Mouse (Mus musculus) heart, embryonic 14.5 days (tissue): ENCODE results near the gene Rai14. TPM values are rescaled to one million over a fixed set of nuclear protein-coding genes. Genes with fewer than 3 reads are reported as not detected.

Source experiments
- ATAC-seq: fragments of 200-750 bp; cut with Nextera tagmentation; 2 replicates; pipeline ENCODE4 v1.8.0; 2017; ENCODE audit warnings: low read depth, moderate TSS enrichment; ENCODE audit not compliant: insufficient number of reproducible peaks, insufficient read depth, low FRiP score
- H3K27ac ChIP-seq, 2 experiments: fragments of 200-500 bp in 1 of 2; fragments of 300-500 bp in 1 of 2; sonication (generic) in 1 of 2; replicated peaks in 1 of 2; 2 replicates each; pipeline ENCODE4 v1.5.1; 2012 to 2014; ENCODE audit warnings: low read depth in 2 of 2, low read length in 2 of 2, control low read depth in 1 of 2, mild to moderate bottlenecking in 1 of 2, mixed read lengths in 1 of 2; ENCODE audit not compliant: control insufficient read depth in 1 of 2, insufficient read depth in 1 of 2
- H3K27me3 ChIP-seq: fragments of 300-500 bp; sonication (generic); 2 replicates; pipeline ENCODE4 v1.6.1; 2014; ENCODE audit warnings: mild to moderate bottlenecking, low read length, control low read depth; ENCODE audit not compliant: control insufficient read depth, insufficient read depth
- H3K36me3 ChIP-seq: fragments of 300-500 bp; sonication (generic); 2 replicates; pipeline ENCODE4 v1.6.1; 2014; ENCODE audit warnings: mild to moderate bottlenecking, control low read depth, low read length, mixed read lengths; ENCODE audit not compliant: control insufficient read depth, insufficient read depth
- H3K4me1 ChIP-seq, 2 experiments: fragments of 200-500 bp in 1 of 2; fragments of 300-500 bp in 1 of 2; sonication (generic) in 1 of 2; 2 replicates each; pipeline ENCODE4 v1.6.1; 2012 to 2014; ENCODE audit warnings: low read length in 2 of 2, control low read depth in 1 of 2, mixed read lengths in 1 of 2; ENCODE audit not compliant: control insufficient read depth in 2 of 2, insufficient read depth in 2 of 2
- H3K4me2 ChIP-seq: fragments of 300-500 bp; sonication (generic); 2 replicates; pipeline ENCODE4 v1.6.1; 2014; ENCODE audit warnings: mild to moderate bottlenecking, low read length
- H3K4me3 ChIP-seq, 2 experiments: fragments of 200-500 bp in 1 of 2; fragments of 300-500 bp in 1 of 2; sonication (generic) in 1 of 2; 2 replicates each; pipeline ENCODE4 v1.5.1; 2012 to 2014; ENCODE audit warnings: low read length in 2 of 2, mild to moderate bottlenecking in 2 of 2, control low read depth in 1 of 2, low read depth in 1 of 2, moderate library complexity in 1 of 2; ENCODE audit not compliant: control insufficient read depth in 1 of 2, insufficient read depth in 1 of 2
- H3K9ac ChIP-seq: fragments of 300-500 bp; sonication (generic); 2 replicates; pipeline ENCODE4 v1.6.1; 2014; ENCODE audit warnings: mild to moderate bottlenecking, low read length
- H3K9me3 ChIP-seq: fragments of 300-500 bp; sonication (generic); 2 replicates; pipeline ENCODE4 v1.6.1; 2016; ENCODE audit warnings: low read length, control low read depth; ENCODE audit not compliant: control insufficient read depth
- WGBS: fragments of 180-500 bp; shearing (Covaris S2); extraction: QIAGEN DNeasy Blood & Tissue Kit; methylation state at CpG from one replicate; pipeline ENCODE4 v1.1.7; 2014; 5-methylcytosine and 5-hydroxymethylcytosine counted together
- polyA plus RNA-seq: library from polyadenylated mRNA; unstranded; fragments of >200 nt; fragmentation: Nextera tagmentation; extraction: Ambion mirVana; gene quantifications from 2 replicates; pipeline ENCODE4 v1.2.1, GENCODE M21; 2014

Rai14 gene
- polyA plus RNA-seq, 1 experiment from 2014 or later, result 12.9 TPM

DNA sequence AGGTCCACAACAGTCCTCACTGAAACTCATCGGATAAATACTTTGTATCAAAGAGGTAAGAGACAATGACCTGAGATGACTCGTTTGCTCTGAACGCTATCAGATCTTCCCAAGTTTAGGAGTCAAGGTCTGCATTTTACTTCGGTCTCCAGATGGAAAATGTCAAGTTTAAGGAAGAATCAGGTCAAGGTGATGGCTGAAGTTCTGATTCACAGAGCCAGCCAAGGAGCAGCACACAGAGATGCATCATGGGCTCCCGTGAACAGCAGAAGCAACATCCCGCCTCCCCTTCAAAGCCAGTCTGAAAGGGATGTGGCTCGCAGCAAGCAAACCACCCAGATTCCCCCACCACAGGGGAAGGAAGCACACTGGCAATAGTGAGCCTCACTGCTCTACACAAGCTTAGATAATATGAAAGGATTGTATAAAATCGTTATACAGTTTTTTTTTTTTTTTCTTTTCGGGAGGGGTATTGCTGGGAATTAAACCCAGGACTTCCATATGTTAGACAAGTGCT, 30.7 kb downstream of the Rai14 start:
- Histone ChIP-seq H3K4me1 (peaks cover 4 to 17% of the 10 kb centered on the region in 2 experiments; a peak in 3 of 4 replicates), H3K27me3 (no peaks in the 10 kb centered on the region), H3K4me3 (no peak overlapping the region), H3K27ac (no peak overlapping the region), H3K9me3 (no peaks in the 10 kb centered on the region), H3K4me2 (no peak overlapping the region), H3K9ac (no peak overlapping the region), H3K36me3 (0 out of 2 replicates have a peak, but pooled peaks cover 5% of the 10 kb centered on the region)
- WGBS, result 83% methylated on average over 9 of the region's 9 CpGs
- ATAC-seq, result no peak

DNA sequence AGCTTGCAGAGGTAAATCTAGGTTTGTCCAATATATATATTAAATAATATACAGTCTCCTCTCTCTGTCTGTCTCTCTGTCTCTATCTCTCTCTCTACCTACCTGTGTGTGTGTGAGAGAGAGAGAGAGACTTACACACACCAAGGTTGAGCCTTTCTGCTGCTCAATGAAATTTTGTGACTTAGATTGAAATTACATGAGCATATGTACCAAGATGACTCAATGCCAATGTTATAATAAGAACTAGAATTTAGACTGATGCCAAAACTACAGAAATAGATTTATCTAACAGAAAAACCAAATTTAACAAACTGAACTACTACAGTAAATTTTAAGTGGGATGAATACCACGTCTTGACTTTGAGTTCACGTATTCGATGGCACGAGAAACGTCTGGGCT, 33.9 kb downstream of the Rai14 start:
- ATAC-seq, result no peak
- 79% methylated on average over 5 of the region's 5 CpGs for WGBS
- Histone ChIP-seq H3K9me3 (no peaks in the 10 kb centered on the region), H3K36me3 (no peaks in the 10 kb centered on the region), H3K4me1 (peaks cover under 1 to 9% of the 10 kb centered on the region in 2 experiments; a peak in 3 of 4 replicates), H3K4me2 (no peak overlapping the region), H3K27ac (no peak overlapping the region), H3K9ac (no peak overlapping the region), H3K4me3 (no peak overlapping the region), H3K27me3 (no peaks in the 10 kb centered on the region)

GRCm38 (mm10) chr15:10679571-10679970, 34.9 kb downstream of the Rai14 start:
- H3K36me3 ChIP-seq, result no peaks in the 10 kb centered on the region
- H3K27ac ChIP-seq, result no peak overlapping the region
- H3K4me2 ChIP-seq, result no peak overlapping the region
- H3K9me3 ChIP-seq, result no peaks in the 10 kb centered on the region
- no peak for ATAC-seq
- no peaks in the 10 kb centered on the region for H3K27me3 ChIP-seq
- H3K4me1 ChIP-seq, result peaks cover 0 to 7% of the 10 kb centered on the region in 2 experiments; a peak in 3 of 4 replicates
- WGBS, result 62% methylated on average over 4 of the region's 4 CpGs
- H3K4me3 ChIP-seq, result no peak overlapping the region
- H3K9ac ChIP-seq, result no peak overlapping the region

DNA sequence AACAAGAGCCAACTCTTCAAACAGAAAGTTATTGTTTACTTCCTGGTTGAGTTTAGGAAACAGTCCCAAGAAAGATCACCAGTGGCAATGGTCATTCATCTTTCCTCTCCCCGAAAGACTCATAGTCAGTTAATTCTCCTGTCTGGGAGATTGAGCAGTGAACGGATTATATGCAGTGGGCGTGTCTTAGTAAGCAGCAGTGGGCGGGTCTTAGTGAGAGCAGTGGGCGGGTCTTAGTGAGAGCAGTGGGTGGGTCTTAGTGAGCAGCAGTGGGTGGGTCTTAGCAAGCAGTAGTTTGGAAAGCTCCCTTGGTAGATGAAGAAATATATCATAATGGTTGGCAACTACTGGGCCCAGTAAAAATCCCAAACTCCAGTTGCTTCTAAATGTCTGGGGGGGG, 38.6 kb downstream of the Rai14 start:
- Histone ChIP-seq H3K9me3 (no peaks in the 10 kb centered on the region), H3K36me3 (no peaks in the 10 kb centered on the region), H3K4me2 (no peak overlapping the region), H3K4me1 (peaks cover 5 to 12% of the 10 kb centered on the region in 2 experiments; a peak in 3 of 4 replicates), H3K27ac (no peak overlapping the region), H3K4me3 (no peak overlapping the region), H3K27me3 (peaks cover 10% of the 10 kb centered on the region), H3K9ac (no peak overlapping the region)
- ATAC-seq, result no peak
- 74% methylated on average over 5 of the region's 5 CpGs for WGBS

- ATAC-seq, result no peak
- H3K4me3 ChIP-seq, result no peak overlapping the region
- H3K27me3 ChIP-seq, result peaks cover 28% of the 10 kb centered on the region
- no peaks in the 10 kb centered on the region for H3K36me3 ChIP-seq
- H3K4me2 ChIP-seq, result no peak overlapping the region
- H3K4me1 ChIP-seq, result peaks cover 11 to 14% of the 10 kb centered on the region in 2 experiments
- H3K9ac ChIP-seq, result no peak overlapping the region
- H3K9me3 ChIP-seq, result no peaks in the 10 kb centered on the region
- H3K27ac ChIP-seq, result no peak overlapping the region
- 57% methylated on average over 5 of the region's 5 CpGs for WGBS
Observed at GRCm38 (mm10) chr15:10672880-10673279, 41.5 kb downstream of the Rai14 start.

DNA sequence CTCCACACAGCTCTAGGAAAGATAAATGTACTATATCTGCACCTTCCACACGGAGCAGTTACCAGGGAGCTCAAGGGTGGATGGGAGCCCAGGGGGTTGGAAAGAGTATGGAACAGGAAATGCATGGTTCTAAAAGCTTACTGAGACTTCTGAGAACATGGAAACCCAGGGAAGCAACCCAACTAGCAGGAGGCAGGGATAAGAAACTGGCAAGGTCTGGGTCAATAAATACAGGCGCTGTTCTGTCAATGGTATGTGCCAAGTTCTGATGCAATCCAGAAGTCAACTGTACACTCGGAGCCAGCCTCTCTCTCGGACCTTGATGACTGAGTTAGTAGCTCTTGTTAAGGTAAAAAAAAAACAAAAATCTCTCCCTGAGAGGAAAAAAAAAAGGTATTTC, 42.6 kb downstream of the Rai14 start:
- H3K9ac ChIP-seq, result no peak overlapping the region
- peak overlapping the region; percentile 53 to 55; a peak in 3 of 4 replicates for H3K27ac ChIP-seq
- no peaks in the 10 kb centered on the region for H3K9me3 ChIP-seq
- 0 out of 2 replicates have a peak, but pooled peaks have one; percentile 39 for ATAC-seq
- H3K4me2 ChIP-seq, result no peak overlapping the region
- 29% methylated on average over 4 of the region's 4 CpGs for WGBS
- no peak overlapping the region for H3K4me3 ChIP-seq
- no peaks in the 10 kb centered on the region for H3K36me3 ChIP-seq
- peaks cover 28% of the 10 kb centered on the region for H3K27me3 ChIP-seq
- peaks cover 13 to 22% of the 10 kb centered on the region in 2 experiments for H3K4me1 ChIP-seq

GRCm38 (mm10) chr15:10670107-10670506, 44.3 kb downstream of the Rai14 start:
- no peak overlapping the region for H3K9ac ChIP-seq
- H3K4me3 ChIP-seq, result no peak overlapping the region
- H3K36me3 ChIP-seq, result no peaks in the 10 kb centered on the region
- no peaks in the 10 kb centered on the region for H3K9me3 ChIP-seq
- ATAC-seq, result no peak
- H3K27me3 ChIP-seq, result peaks cover 28% of the 10 kb centered on the region
- no peak overlapping the region for H3K27ac ChIP-seq
- peaks cover 13 to 26% of the 10 kb centered on the region in 2 experiments for H3K4me1 ChIP-seq
- WGBS, result 36% methylated on average over 7 of the region's 7 CpGs
- no peak overlapping the region for H3K4me2 ChIP-seq
